Mouse (Mus musculus): Measurements from ENCODE around the gene Vwa5b2. TPM values are rescaled to one million over a fixed set of nuclear protein-coding genes. Genes with fewer than 3 reads are reported as not detected.

Vwa5b2 gene
- 0.40 TPM for total RNA-seq (2023)

GRCm38 (mm10) chr16:20589366-20589938, at the start of gene Vwa5b2:
Gene Vwa5b2, plus strand, starts transcription at chr16:20589471.

GRCm38 (mm10) chr16:20548096-20548948, 40.9 kb upstream of the Vwa5b2 start, which contains the start of gene Abcf3:
Gene Abcf3, plus strand, starts transcription at chr16:20548577.

GRCm38 (mm10) chr16:20611357-20612227, 22.3 kb downstream of the Vwa5b2 start, which contains the start of the genes Eef1akmt4, Gm49333 and Alg3:
Gene Eef1akmt4, plus strand, starts transcription at chr16:20611593.
Gene Gm49333, plus strand, starts transcription at chr16:20611610.
Gene Alg3, minus strand, starts transcription at chr16:20611735.

GRCm38 (mm10) chr16:20621191-20621990, 32.1 kb downstream of the Vwa5b2 start, which contains the start of gene Camk2n2:
Gene Camk2n2, minus strand, starts transcription at chr16:20621287.

GRCm38 (mm10) chr16:20629731-20630634, 40.7 kb downstream of the Vwa5b2 start, which contains the start of gene Ece2:
Gene Ece2, plus strand, starts transcription at chr16:20629828.

GRCm38 (mm10) chr16:20651076-20651946, 62.0 kb downstream of the Vwa5b2 start, which contains the start of gene Psmd2:
Gene Psmd2, plus strand, starts transcription at chr16:20651652.

Other genes with a start within 250 kb of the Vwa5b2 start
- 77.7 TPM for gene Abcc5, start 163.1 kb upstream of the Vwa5b2 start, total RNA-seq (2023)
- 37.4 TPM for gene Eif2b5, start 90.7 kb upstream of the Vwa5b2 start, total RNA-seq (2023)
- 41.3 TPM for gene Dvl3, start 72.5 kb upstream of the Vwa5b2 start, total RNA-seq (2023)
- 174 TPM for gene Ap2m1, start 54.0 kb upstream of the Vwa5b2 start, total RNA-seq (2023)
- 82.8 TPM for gene Abcf3, start 40.9 kb upstream of the Vwa5b2 start, total RNA-seq (2023)
- gene Eef1akmt4, start 22.1 kb downstream of the Vwa5b2 start, total RNA-seq (2023) = 8.0 TPM
- not detected for gene Gm49333, start 22.1 kb downstream of the Vwa5b2 start, total RNA-seq (2023)
- 14.0 TPM for gene Alg3, start 22.3 kb downstream of the Vwa5b2 start, total RNA-seq (2023)
- not detected for gene Camk2n2, start 31.8 kb downstream of the Vwa5b2 start, total RNA-seq (2023)
- not detected for gene Ece2, start 40.4 kb downstream of the Vwa5b2 start, total RNA-seq (2023)
- gene Psmd2, start 62.2 kb downstream of the Vwa5b2 start, total RNA-seq (2023) = 100 TPM
- gene Eif4g1, start 78.8 kb downstream of the Vwa5b2 start, total RNA-seq (2023) = 284 TPM
- gene Fam131a, start 103.8 kb downstream of the Vwa5b2 start, total RNA-seq (2023) = 2.0 TPM
- 24.2 TPM for gene Polr2h, start 128.2 kb downstream of the Vwa5b2 start, total RNA-seq (2023)
- 4.2 TPM for gene Clcn2, start 128.3 kb downstream of the Vwa5b2 start, total RNA-seq (2023)
- not detected for gene Chrd, start 143.7 kb downstream of the Vwa5b2 start, total RNA-seq (2023)
- gene Thpo, start 145.0 kb downstream of the Vwa5b2 start, total RNA-seq (2023) = not detected